Mouse (Mus musculus) C2C12 (cell line): ENCODE results near the gene Slc20a1.
A peak's percentile ranks its signal among the peaks of the same experiment; 100 is the strongest.

Experiments
- CEBPB ChIP-seq: IDR thresholded peaks from one replicate; pipeline ENCODE4 v1.6.1; 2011; ENCODE audit warnings: low read depth, mild to moderate bottlenecking, control low read depth, moderate library complexity
- CTCF ChIP-seq: IDR thresholded peaks from one replicate; pipeline ENCODE4 v1.5.1; 2011; ENCODE audit not compliant: control insufficient read depth, insufficient read depth, insufficient read length
- FOSL1 ChIP-seq: IDR thresholded peaks from one replicate; pipeline ENCODE4 v1.8.0; 2011; ENCODE audit warnings: mild to moderate bottlenecking, low read length; ENCODE audit not compliant: poor library complexity, insufficient read depth, severe bottlenecking
- MAX ChIP-seq: IDR thresholded peaks from one replicate; pipeline ENCODE4 v1.6.1; 2011; ENCODE audit warnings: mild to moderate bottlenecking, control low read depth
- MYOD1 ChIP-seq: IDR thresholded peaks from one replicate; pipeline ENCODE4 v1.6.1; 2011; ENCODE audit warnings: low read depth; ENCODE audit not compliant: control insufficient read depth, insufficient read length
- MYOG ChIP-seq: IDR thresholded peaks from one replicate; pipeline ENCODE4 v1.6.1; 2011; ENCODE audit not compliant: control insufficient read depth, insufficient read length; ENCODE audit errors: extremely low read depth
- USF1 ChIP-seq: IDR thresholded peaks from one replicate; pipeline ENCODE4 v1.6.1; 2011; ENCODE audit warnings: low read depth, mild to moderate bottlenecking, control low read depth, moderate library complexity

- TF ChIP-seq MYOD1 (peak; percentile 10), CTCF (no peak), MAX (peak; percentile 16), USF1 (no peak), MYOG (no peak), CEBPB (no peak), FOSL1 (no peak)
Measured at GRCm38 (mm10) chr2:129192392-129193150, 6.0 kb upstream of the Slc20a1 start.
